Mouse (Mus musculus): ENCODE results near the gene Iqgap2. TPM values are rescaled to one million over a fixed set of nuclear protein-coding genes. Genes with fewer than 3 reads are reported as not detected.

Gene Iqgap2
- polyA plus RNA-seq, 1 experiment from 2014 or later: 14.0 TPM

DNA sequence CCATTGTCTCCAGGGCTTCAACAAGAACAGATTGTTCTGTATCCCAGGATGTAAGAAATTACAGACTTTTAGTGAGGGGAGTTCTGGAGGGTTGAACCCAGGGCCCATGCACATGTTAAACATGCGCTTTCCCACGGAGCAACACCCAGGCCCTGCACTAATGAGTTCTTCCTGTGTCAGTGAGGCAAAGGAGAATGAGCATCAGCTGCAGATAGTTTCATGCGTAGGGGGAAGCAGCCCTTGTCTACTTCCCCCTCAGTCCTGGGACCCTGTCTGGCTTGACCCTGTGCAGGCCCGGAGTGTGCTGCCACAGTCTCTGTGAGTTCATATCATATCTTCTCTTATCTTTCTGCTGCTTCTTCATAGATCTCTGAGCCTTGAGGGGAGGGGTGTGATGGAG is 244.5 kb downstream of the Iqgap2 start:
- no peak overlapping the region for H3K4me3 ChIP-seq
- peaks cover 15% of the 10 kb centered on the region for H3K4me1 ChIP-seq
- H3K9me3 ChIP-seq: no peaks in the 10 kb centered on the region
- 82% methylated on average over 4 of the region's 4 CpGs for WGBS
- H3K27me3 ChIP-seq (ENCODE audit: poor library complexity, severe bottlenecking): no peaks in the 10 kb centered on the region
- H3K27ac ChIP-seq: no peak overlapping the region
- no peak for DNase-seq (ENCODE audit: extremely low spot score, low spot score)
- peaks cover 57% of the 10 kb centered on the region for H3K36me3 ChIP-seq (replicated peaks)

DNA sequence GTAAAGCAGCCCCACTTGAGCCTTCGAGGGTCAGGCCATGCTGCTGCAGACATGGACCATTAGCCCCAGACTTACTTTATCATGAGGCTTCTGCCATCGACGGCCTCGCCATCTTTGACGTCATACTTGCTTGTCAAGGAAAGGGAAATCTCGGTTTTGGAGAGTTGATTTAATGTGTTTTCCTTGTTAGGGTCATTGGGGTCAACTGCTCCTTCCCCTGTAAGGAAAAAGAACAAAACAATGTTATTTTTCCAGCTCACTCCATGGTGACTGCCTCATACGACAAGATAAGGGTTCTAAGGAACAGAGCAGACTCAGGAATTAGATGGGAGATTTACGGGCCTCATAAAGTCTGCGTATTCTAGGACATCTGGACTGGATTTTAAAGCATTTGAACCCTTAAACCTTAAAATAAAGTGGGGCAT is 245.0 kb downstream of the Iqgap2 start:
- no peaks in the 10 kb centered on the region for H3K27me3 ChIP-seq (ENCODE audit: poor library complexity, severe bottlenecking)
- no peak for DNase-seq (ENCODE audit: extremely low spot score, low spot score)
- peaks cover 15% of the 10 kb centered on the region for H3K4me1 ChIP-seq
- 87% methylated on average over 9 of the region's 9 CpGs for WGBS
- no peaks in the 10 kb centered on the region for H3K9me3 ChIP-seq
- no peak overlapping the region for H3K4me3 ChIP-seq
- peaks cover 54% of the 10 kb centered on the region for H3K36me3 ChIP-seq (replicated peaks)
- no peak overlapping the region for H3K27ac ChIP-seq

DNA sequence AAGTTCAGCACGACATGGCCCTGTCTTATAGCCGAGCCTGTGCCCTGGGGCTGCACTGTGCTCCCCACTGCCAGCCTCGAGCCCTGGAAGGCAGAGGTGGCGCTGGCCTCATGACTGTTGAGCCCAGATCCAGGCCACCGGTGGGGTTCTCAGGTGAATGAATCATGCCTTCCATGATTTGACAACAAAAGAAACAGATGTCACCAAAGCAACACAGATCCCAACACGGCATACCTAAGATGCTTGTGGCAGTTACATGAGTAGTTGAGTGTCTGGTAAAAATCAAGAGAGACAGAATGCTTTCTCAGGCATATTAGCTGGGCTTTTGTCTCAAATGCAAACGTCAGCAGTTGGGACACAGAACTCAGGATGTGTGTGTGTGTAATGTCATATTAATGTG is 248.0 kb downstream of the Iqgap2 start:
- WGBS: 74% methylated on average over 7 of the region's 7 CpGs
- Histone ChIP-seq H3K9me3 (no peaks in the 10 kb centered on the region), H3K36me3 (replicated peaks) (peaks cover 50% of the 10 kb centered on the region), H3K4me1 (peaks cover 27% of the 10 kb centered on the region), H3K27ac (peak overlapping the region; percentile 51; the same call in 1 of the 2 replicates), H3K27me3 (ENCODE audit: poor library complexity, severe bottlenecking) (no peaks in the 10 kb centered on the region), H3K4me3 (no peak overlapping the region)
- no peak for DNase-seq (ENCODE audit: extremely low spot score, low spot score)

DNA sequence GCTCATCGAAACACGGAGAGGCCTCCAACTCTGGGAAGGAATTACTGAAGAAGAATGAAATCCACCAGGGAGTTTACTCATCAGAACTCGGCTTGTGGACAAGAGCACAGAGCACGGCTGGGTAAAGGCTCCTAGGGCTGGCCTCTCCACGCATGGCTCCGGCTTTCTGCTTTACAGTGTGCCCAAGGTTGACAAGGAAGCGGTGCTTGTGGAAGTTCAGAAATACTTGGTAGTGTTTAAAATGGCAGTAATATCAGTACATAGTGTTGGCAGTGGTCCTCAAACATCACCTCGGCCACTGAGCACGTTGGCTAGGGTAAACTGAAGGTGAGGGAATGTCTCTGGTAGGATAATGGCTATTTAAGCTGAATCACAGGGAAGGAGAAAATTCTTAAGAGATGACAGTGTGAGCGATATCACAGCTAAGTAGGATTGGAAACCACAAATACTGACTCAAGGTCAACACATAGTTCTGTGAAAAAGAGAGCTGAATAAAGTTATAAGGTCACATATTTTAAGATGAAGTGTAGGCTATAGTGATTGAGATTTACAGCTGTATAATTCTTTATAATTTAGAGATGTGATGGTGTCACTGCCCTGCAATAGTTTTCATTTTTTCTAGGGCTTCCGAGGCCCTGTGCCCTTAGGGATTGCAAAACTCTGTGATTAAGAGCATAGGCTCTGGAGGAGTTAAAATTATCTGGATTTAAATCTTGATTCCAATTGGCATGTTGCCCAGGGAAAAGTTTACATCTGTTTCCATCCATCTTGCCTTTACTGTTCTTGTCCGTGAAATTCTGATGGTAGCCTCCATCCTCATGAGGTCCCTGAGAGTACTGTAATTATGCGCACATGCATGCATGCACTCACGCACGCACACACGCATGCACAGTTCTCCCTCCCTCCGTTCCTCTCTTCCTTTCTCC is 250.4 kb downstream of the Iqgap2 start:
- Histone ChIP-seq H3K27ac (no peak overlapping the region), H3K4me1 (peaks cover 32% of the 10 kb centered on the region), H3K36me3 (replicated peaks) (peaks cover 51% of the 10 kb centered on the region), H3K27me3 (ENCODE audit: poor library complexity, severe bottlenecking) (no peaks in the 10 kb centered on the region), H3K4me3 (no peak overlapping the region), H3K9me3 (no peaks in the 10 kb centered on the region)
- 95% methylated on average over 17 of the region's 17 CpGs for WGBS
- no peak for DNase-seq (ENCODE audit: extremely low spot score, low spot score)

DNA sequence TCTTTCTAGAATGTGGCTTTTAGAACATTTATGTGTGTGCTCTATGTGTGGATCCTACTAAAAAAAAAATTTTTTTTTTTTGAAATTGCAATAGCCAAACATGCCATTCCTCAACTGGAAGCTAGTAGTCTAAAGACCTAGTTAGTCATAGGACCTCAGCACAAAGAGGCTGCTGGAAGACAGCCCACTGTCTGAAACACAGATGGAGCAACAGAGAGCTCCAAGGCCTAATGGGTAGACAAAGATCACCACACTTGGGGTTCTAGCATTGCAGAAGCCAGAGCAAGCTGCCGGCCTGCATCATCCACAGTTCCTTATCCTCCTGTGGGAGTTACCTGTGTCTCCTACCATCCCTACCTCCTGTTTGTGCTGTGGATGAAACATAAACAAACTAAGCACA is 251.3 kb downstream of the Iqgap2 start:
- Histone ChIP-seq H3K4me1 (peaks cover 32% of the 10 kb centered on the region), H3K27me3 (ENCODE audit: poor library complexity, severe bottlenecking) (no peaks in the 10 kb centered on the region), H3K36me3 (replicated peaks) (peaks cover 42% of the 10 kb centered on the region), H3K4me3 (no peak overlapping the region), H3K27ac (no peak overlapping the region), H3K9me3 (no peaks in the 10 kb centered on the region)
- 100% methylated on average over 1 of the region's 1 CpGs for WGBS
- no peak for DNase-seq (ENCODE audit: extremely low spot score, low spot score)

DNA sequence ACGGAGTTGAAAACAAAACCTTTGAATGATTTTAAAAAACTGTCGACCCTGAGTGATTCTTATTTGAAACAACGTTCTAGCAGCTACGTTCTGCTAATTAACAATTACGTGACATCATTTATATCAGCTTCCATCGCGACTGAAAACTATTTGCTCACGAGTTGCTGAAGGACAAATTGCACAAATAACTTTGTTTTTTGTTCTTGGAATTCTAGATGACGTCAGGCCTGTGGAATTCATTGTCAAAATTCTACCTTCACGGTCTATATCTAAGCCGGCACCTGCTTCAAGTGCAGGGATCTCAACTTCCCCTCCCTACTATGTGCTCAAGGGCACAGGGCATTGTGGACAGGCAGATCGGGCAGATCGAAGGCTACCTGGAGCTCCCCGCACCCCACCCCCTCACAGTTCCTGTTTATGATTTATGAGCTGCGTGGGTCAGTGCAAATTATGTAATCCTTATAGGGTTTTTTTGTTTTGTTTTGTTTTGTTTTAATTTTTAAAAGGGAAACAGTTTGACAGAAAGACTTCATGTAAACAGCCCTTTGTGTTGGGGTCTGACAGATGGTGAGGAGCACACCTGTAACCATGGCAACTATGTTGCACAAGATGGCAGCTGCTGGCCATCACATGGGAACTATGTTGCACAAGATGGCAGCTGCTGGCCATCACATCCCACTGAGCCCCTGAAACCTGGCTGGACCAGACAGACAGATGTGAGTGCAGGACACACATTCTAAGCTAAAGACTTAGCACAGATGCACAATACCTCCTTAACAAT is 252.2 kb downstream of the Iqgap2 start:
- Histone ChIP-seq H3K27ac (peak overlapping the region; percentile 57), H3K4me1 (peaks cover 32% of the 10 kb centered on the region), H3K27me3 (ENCODE audit: poor library complexity, severe bottlenecking) (no peaks in the 10 kb centered on the region), H3K36me3 (replicated peaks) (peaks cover 40% of the 10 kb centered on the region), H3K4me3 (no peak overlapping the region), H3K9me3 (no peaks in the 10 kb centered on the region)
- WGBS: 83% methylated on average over 15 of the region's 15 CpGs
- no peak for DNase-seq (ENCODE audit: extremely low spot score, low spot score)

DNA sequence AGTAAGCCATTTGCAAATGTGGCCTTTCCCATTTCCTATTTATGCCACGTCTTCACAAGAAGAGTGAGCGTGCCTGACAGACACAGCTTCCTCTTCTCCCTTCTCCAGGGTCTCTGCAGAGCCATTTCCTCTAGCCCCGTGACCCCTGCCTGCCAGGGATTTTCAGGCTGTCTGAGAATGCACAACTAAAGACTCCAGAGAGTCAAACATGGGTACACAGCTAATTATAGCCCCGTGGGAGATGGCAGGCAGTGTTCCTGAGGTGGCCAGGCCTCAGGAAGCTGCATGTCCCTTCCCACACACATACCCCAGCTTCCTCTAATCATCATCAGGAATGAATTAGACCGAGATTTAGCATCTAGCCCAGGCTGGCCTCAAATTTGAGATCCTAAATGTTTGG is 252.8 kb downstream of the Iqgap2 start:
- Histone ChIP-seq H3K4me1 (peaks cover 28% of the 10 kb centered on the region), H3K27me3 (ENCODE audit: poor library complexity, severe bottlenecking) (no peaks in the 10 kb centered on the region), H3K9me3 (no peaks in the 10 kb centered on the region), H3K27ac (peak overlapping the region; percentile 57), H3K4me3 (no peak overlapping the region), H3K36me3 (replicated peaks) (peaks cover 35% of the 10 kb centered on the region)
- 56% methylated on average over 5 of the region's 5 CpGs for WGBS
- no peak for DNase-seq (ENCODE audit: extremely low spot score, low spot score)

DNA sequence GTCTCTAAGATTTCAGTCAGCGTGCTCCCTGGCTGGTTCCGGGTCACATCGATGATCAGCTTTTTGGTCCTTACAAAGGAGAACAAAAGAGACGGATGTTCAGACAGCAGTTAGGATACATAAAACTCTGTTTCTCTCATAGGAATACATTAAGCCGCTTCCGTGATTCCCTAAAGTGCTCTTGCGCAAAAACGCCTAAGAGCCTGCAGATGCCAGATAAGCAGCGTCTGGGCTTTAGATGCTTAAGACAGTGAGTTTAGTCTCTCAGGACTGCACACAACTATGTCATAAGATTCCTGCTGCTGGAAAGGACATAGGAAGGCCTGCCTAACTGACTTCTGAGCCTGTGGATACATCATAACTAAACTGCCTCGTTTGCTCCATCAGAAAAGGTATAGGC is 254.0 kb downstream of the Iqgap2 start:
- Histone ChIP-seq H3K27me3 (ENCODE audit: poor library complexity, severe bottlenecking) (no peaks in the 10 kb centered on the region), H3K27ac (peak overlapping the region; percentile 57; the same call in 1 of the 2 replicates), H3K36me3 (replicated peaks) (peaks cover 29% of the 10 kb centered on the region), H3K4me1 (peaks cover 21% of the 10 kb centered on the region), H3K4me3 (no peak overlapping the region), H3K9me3 (no peaks in the 10 kb centered on the region)
- DNase-seq (ENCODE audit: extremely low spot score, low spot score): no peak
- WGBS: 92% methylated on average over 10 of the region's 10 CpGs

DNA sequence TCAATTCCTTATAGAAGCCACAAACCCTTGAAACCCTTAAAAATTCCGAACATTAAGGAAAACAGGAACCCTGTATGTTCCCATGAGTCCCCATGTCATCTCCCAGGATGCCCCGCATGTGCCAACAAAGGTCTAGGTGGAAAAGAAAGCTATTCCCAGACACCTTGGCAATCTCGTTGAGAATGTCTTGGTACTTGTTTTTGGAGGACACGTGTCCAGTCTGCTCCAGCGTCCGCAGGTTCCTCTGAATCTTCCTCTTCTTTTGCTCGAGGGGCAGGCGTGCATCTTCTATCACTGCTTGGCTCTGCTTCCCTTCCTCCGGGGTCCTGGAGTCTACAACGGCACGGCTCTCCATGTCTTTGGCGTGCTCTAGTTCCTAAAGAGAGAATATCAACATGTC is 256.4 kb downstream of the Iqgap2 start:
- WGBS: 90% methylated on average over 12 of the region's 12 CpGs
- Histone ChIP-seq H3K9me3 (no peaks in the 10 kb centered on the region), H3K27me3 (ENCODE audit: poor library complexity, severe bottlenecking) (no peaks in the 10 kb centered on the region), H3K4me1 (peaks cover 21% of the 10 kb centered on the region), H3K27ac (no peak overlapping the region), H3K4me3 (no peak overlapping the region), H3K36me3 (replicated peaks) (peaks cover 37% of the 10 kb centered on the region)
- DNase-seq (ENCODE audit: extremely low spot score, low spot score): no peak

DNA sequence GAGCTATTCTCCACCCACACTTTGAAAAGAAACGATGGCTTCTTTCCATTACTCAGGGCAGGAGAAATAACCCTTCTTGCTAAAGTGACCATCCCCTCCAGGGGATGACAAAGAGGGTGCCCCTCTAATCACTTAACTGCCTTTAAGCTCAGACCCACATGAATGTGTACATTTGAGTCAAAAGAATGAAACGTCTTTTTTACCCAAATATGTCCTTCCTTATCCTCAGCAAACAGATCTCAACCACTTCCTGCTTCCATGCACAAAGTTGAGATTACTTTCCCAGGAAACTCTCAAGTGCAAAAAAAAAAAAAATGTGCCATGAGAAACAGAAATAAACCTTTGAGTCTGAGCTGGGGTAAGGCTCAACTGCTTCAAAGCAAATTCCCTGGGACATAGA is 257.3 kb downstream of the Iqgap2 start:
- Histone ChIP-seq H3K27me3 (ENCODE audit: poor library complexity, severe bottlenecking) (no peaks in the 10 kb centered on the region), H3K27ac (no peak overlapping the region)
- 61% methylated on average over 2 of the region's 2 CpGs for WGBS

DNA sequence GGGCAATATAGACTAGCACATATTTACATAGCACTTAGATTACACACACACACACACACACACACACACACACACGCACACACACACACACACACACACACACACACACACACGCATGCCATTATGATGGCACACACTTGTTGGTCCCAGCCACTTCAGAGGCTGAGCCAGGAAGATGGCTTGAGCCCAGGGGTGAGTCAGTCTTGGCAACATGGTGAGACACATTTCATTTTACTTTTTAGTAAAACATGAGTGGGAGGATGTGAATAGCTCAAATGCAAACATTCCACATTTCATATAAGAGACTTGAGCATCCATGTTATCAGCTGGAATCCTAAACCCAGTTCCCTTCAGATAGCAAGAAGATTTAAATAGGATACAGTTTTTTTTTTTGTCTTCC is 258.3 kb downstream of the Iqgap2 start:
- DNase-seq (ENCODE audit: extremely low spot score, low spot score): no peak
- WGBS: 75% methylated on average over 2 of the region's 2 CpGs
- Histone ChIP-seq H3K4me3 (no peak overlapping the region), H3K27me3 (ENCODE audit: poor library complexity, severe bottlenecking) (no peaks in the 10 kb centered on the region), H3K36me3 (replicated peaks) (peaks cover 54% of the 10 kb centered on the region), H3K27ac (no peak overlapping the region), H3K9me3 (no peaks in the 10 kb centered on the region), H3K4me1 (peaks cover 6% of the 10 kb centered on the region)

More for the DNA sequence above, 257.3 kb downstream of the Iqgap2 start:
- Histone ChIP-seq H3K4me3 (no peak overlapping the region), H3K4me1 (peaks cover 16% of the 10 kb centered on the region), H3K36me3 (replicated peaks) (peaks cover 43% of the 10 kb centered on the region), H3K9me3 (no peaks in the 10 kb centered on the region)
- no peak for DNase-seq (ENCODE audit: extremely low spot score, low spot score)

DNA sequence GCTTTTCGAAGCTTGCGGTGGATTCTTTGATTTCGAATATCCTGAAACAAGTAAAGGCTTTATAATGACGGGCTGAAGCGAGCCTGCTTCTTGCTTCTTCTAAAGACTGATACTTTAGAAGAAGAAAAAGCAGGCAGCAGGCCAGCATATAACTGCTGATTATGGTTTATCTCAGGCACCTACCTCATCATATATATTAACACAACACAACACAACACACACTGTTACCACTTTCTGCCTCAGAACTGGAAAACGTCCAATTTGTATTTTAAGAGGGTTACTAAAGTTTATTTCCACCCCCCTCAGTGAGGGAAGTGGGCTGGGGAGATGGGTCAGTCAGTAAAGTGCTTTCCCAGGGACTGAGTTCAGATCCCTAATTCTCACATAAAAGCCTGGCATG is 259.6 kb downstream of the Iqgap2 start:
- Histone ChIP-seq H3K27me3 (ENCODE audit: poor library complexity, severe bottlenecking) (no peaks in the 10 kb centered on the region), H3K36me3 (replicated peaks) (peaks cover 59% of the 10 kb centered on the region), H3K4me3 (no peak overlapping the region), H3K27ac (no peak overlapping the region), H3K4me1 (no peaks in the 10 kb centered on the region), H3K9me3 (no peaks in the 10 kb centered on the region)
- 92% methylated on average over 6 of the region's 6 CpGs for WGBS
- DNase-seq (ENCODE audit: extremely low spot score, low spot score): no peak

DNA sequence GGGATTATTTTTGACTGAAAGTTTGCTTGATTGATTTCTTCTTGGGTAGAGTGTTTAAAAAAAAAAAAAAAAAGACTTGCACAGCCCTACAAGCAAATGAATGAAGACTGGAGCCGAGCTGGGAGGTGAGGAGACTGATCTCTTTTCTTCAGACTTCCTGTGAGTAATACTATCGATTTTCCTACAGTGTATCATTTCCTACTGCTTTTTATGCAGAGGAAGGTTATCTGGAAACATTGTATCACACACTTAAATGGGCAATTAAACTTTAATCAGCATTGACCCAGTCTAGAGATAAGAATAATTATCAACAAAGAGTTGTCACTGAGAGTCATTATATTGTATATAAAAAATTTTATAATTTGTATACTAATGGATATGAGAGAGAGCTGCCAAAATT is 261.0 kb downstream of the Iqgap2 start:
- H3K4me3 ChIP-seq: no peak overlapping the region
- H3K36me3 ChIP-seq (replicated peaks): peaks cover 56% of the 10 kb centered on the region
- H3K27me3 ChIP-seq (ENCODE audit: poor library complexity, severe bottlenecking): no peaks in the 10 kb centered on the region
- H3K27ac ChIP-seq: no peak overlapping the region
- no peak for DNase-seq (ENCODE audit: extremely low spot score, low spot score)
- H3K4me1 ChIP-seq: peaks cover 8% of the 10 kb centered on the region; the same call in 1 of the 2 replicates
- H3K9me3 ChIP-seq: no peaks in the 10 kb centered on the region
- 93% methylated on average over 2 of the region's 2 CpGs for WGBS
